Mouse (Mus musculus) cerebellum, adult 2 months (tissue): ENCODE data around the gene Capn8.

ENCODE experiments used
- CTCF ChIP-seq: fragments of 200-500 bp; IDR thresholded peaks from 2 replicates; pipeline ENCODE4 v1.5.1; 2011; ENCODE audit warnings: low read depth, mild to moderate bottlenecking, control low read depth, low read length, moderate library complexity, borderline replicate concordance; ENCODE audit not compliant: insufficient read depth
- POLR2A ChIP-seq: fragments of 200-500 bp; IDR thresholded peaks from 2 replicates; pipeline ENCODE4 v1.6.1; 2011; ENCODE audit warnings: low read length, control low read depth, borderline replicate concordance; ENCODE audit not compliant: insufficient read depth

GRCm38 (mm10) chr1:182670563-182671342 is 105.9 kb downstream of the Capn8 start:
- TF ChIP-seq POLR2A = no peak
- TF ChIP-seq CTCF = no peak
